Mouse (Mus musculus) heart, postnatal 14 days (tissue): ENCODE measurements around the gene Vav3. TPM values are rescaled to one million over a fixed set of nuclear protein-coding genes. Genes with fewer than 3 reads are reported as not detected.

ENCODE experiments used
- DNase-seq, 2 experiments: peaks; one replicate each; pipeline ENCODE4 v3.0.0; 2021 to 2022
- intact Hi-C: fragments of 180-260 bp; cut with DNase I; formaldehyde crosslinking; loops from one replicate; pipeline ENCODE4 v1.15.1; 2025
- total RNA-seq, 2 experiments: library from RNA; stranded (reverse); gene quantifications; 2 replicates each; pipeline ENCODE4 v1.2.3; 2021

Vav3 gene
- total RNA-seq, 2 experiments from 2014 or later: 9.2 to 9.4 TPM

DNA sequence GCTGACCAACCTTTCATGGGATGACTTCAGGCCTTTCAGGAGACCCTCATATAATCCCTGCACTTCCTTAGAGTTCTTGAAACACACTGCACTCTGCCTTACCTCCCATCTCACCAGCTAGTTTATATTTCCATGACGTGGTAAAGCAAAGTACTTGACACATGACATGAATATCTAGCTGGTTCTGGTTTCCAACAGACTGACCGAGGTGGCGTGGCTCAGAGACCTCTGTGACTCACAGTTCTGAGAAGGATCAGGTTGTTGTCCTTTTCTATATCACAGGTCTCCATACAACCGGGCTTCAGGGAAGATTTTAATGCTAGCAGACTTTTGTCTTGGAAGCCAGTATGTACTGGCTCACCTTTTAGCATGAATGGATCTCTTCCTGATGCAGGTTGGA, 221.8 kb downstream of the Vav3 start:
- intact Hi-C loops: no loop called here
- no peak for DNase-seq

DNA sequence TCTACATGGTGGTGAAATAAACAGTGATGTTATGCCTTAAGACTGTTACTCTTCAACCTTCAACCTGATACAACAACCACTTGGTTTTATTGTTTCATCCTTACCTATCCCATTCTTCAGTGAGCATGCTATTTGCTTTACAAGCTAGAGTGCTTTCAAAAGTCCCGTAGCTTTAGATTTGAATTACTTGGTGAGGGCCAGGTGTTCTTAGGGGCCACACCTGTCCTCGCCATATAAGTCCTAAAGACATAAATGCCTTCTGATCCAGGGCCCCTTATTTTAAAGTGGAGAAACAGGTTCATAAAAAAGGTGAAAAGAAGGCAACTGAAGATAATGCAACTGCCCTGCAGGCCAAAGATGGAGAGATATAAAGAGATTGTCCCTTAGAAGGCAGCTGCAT, 224.0 kb downstream of the Vav3 start:
- intact Hi-C loops: no loop called here
- DNase-seq: no peak

DNA sequence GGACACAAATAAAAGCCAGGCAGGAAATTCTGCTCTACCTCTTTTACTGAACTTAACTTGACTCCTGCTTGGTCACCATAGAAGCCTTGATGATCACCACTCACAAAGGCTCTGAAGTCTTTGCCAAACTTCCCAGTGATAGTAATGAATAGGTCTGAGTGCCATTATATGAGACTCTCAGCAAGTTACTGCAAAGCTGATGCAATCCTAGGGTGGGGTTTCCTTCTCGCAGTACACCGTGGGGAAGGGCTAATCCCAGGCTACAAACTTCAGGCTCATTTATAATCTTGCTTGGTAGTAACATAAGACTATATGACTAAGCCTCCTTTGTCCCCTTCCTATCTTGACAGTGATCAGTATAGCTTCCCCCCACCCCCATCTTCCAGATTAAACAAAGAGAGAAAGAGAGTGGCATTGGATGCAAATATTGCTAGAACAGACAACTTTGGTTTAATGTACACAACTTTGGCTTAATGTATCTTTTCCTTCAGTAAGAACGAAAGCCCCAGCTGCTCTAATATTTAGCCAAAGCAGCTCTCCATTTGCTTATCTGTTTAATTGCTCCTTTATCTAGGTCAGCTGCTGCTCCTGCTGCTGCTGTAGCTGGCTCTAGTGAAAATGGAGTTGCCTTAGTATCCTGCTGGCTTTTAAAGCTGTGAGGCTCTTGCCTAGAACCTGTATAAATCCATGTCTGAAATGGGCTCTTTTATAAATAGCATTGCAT, 228.3 kb downstream of the Vav3 start:
- DNase-seq: no peak
- intact Hi-C loops: no loop called here

DNA sequence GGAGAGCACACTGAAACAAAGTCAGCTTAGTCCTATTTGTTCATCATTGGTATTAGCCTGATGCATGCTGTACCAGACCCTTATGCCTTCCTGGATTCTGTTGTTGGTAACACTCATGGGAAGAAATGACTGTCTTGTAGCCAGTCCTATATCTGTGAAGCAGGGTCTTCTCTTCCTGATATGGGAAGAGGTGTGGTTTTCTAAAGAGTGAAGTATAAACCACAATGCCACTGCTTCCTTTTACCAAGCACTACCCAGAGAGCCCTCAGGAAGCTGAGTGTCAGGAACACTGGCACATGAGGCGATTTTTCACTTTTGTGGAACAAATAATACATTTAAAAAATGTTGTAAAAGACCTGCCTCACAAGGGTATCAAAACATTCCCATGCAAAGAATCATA, 231.0 kb downstream of the Vav3 start:
- no peak for DNase-seq
- intact Hi-C loops: no loop called here

DNA sequence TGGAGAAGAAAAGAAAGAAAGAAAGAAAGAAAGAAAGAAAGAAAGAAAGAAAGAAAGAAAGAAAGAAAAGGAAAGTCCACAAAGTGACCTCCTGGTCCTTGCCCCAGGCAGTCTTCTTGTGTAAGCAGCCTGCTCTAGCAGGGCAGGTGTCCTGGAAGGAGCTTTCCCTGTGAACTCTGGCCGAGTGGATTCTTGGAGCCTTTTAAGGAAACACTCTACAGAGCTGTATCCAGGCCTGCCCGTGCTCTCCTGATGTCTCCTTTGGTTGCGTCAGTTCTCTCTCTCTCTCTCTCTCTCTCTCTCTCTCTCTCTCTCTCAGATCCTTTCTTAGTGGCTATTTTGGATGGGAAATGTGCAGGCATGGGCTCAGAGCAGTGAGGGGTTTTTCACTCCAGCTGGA, 232.4 kb downstream of the Vav3 start:
- no peak for DNase-seq
- intact Hi-C loops: no loop called here

DNA sequence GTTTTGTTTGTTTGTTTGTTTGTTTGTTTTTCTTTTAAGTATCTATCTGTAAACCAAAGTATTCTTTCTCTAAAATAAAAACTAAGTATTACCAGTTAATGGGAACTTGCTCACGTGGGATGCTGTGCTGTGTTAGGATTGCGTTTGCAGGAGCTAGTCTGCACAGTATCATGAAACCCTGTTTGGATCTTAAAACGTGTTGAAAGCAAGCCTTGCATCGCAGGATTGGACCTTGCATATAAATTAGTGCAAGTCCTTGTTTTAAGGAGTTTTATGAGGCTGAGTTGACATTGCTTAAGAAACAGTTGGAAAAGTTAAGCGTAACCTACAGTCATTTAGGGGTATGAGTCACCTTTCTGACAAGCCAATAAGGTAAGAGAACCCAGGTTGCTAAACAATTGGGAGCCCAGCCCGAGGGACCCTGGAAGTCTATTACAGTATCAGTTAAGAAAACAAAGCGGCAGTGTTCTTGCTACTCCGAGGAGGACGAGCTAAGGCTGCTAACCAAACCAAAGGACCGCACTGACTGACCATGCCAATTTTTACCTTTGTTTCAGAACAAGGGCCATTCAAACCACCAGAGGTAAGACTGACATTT, 233.2 kb downstream of the Vav3 start:
- intact Hi-C loops: no loop called here
- no peak for DNase-seq

DNA sequence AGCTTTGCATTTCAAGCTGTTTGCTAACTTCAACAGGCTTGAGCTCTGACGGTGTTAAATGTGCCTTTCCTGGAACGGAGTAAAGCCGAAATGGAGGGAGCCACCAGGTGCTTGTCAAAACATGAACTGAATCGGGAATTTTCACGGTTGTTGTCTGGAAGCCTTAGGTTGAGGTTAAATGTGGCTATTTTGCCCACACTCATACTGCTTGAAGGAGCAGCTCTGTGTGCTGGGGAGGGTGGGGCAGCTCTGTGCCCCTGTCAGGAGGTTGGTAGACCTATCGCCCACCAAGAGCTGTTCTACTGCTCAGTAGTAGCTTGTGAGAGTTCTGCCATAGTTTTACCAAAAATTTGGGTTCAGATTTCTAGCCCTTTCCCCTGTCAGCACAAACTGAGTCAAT, 233.7 kb downstream of the Vav3 start:
- DNase-seq: no peak
- intact Hi-C loops: no loop called here

DNA sequence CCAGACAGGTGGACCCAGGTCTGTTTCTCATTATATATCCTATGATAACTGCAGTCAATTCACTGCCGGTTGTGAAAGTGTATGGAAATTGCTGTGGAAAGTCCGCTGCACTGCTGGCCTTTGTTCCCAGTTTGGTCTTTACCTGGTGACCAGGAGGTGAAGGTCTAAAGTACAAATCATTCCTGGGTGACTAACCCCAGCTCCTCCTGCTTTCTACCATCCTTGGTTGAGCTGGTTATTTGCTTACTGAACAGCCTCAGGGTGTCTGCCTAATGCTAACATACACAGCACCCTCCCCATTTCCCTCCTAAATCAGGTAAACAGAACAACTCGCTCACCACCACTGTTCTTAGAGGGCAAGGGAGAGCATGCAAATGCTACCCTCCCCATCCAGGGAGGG, 237.9 kb downstream of the Vav3 start:
- no peak for DNase-seq
- intact Hi-C loops: no loop called here

DNA sequence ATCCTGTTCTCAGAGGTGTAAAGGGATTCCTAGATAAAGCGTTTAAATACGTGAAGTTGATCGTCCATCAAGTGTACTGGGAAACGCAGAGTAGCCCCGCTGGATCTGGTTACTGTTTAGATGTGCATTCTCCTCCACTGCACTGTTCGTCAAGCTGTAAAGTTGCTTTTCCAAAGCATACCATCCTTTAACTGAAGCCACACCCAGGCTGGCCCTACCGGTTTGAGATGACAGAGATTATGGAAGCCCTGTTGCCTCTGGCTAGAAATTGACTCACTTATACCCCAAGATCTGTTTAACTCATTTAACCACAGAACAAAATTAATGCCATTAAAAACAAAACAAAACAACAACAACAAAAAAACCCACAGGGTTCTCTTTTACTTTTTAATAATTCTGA, 238.5 kb downstream of the Vav3 start:
- intact Hi-C loops: no loop called here
- no peak for DNase-seq

DNA sequence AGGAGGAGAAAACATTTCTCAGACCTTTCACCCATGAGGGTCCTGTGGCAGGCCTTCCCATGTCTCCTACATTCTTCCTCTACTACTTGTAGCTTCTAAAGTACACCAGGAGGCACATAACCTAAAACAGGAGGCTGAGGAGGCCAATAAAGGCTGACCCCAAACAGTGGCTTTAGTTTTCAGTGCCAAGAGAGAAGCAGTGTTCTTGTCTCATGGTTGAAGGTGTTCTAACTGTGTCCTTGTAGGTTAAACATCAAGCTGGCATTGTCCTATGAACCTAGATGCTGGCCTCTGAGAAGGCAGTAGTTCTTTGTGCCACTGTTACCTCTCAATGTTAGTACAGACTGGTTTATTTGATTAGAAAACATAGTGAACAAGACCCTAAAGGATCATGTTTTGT, 245.5 kb downstream of the Vav3 start:
- intact Hi-C loops: no loop called here
- DNase-seq: no peak

DNA sequence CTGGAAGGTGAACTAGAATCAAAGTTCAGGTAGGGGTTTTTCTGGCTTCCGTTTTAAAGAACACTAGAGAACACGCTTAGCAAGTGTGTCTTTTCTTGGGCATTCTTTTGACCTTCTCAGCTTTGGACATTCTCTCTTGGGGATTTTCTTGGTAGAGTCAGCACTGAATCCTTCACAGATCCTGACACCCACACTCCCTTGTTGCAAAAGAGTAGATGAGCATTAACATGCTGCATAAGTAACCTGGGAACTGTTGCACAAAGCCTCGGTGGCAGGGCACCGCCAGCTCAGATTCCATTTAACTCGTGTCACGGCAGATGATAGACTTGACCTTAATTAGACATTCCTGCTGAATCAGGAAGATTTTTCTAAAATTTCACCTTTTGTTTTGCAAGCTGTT, 252.5 kb downstream of the Vav3 start:
- DNase-seq: no peak
- intact Hi-C loops: no loop called here

DNA sequence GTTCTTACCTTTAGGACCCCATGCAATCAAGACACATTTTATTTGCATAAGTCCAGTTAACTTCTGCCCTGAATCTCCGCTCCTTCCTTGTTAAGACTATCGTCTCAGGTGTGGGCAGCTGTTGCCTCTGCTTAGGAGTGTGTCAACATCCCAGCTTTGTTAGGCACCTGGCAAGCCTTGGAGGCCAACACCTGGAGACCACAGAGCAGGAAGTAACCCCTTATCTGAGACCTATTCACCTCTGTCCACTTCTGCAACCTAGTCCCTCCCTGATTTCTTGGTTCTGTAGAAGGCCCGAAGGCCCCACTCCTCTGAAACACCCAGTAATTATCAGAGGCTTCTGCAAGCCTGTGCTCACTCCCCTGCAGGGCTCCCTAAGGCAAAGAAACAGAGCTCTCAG, 255.6 kb downstream of the Vav3 start:
- intact Hi-C loops: no loop called here
- no peak for DNase-seq

DNA sequence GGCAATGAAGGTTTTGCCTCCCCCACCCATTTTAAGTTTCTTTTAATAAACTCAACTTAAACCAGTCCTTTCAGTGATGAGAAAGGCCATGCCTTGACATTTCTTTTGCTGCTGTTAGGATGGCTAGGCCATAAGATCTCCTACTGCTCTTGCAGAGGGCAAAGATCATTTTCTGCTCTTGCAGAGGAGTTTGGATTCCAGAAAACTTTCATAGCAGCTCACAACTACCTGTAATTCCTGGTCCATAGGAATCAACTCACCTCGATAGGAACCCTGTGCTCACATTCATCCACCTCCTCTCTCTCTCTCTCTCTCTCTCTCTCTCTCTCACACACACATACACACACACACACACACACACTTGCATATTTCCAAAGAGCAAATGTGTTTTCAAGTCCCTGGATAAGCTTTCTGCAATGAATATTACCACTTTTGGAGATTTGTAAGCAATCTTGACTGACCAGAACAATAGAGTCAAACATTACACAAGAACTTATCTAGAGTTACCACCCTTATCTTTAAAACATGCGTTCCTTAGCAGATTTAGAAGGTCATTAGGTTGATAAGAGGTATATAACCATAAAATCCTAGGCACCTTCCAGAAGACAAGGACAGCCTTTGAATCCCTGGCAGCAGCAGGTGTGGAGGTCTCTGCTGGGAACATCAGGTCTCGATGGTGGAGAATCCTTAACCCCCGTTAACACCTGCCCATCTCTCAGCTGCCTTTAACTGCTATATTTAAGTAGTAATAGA, 260.4 kb downstream of the Vav3 start:
- intact Hi-C loops: no loop called here
- no peak for DNase-seq

DNA sequence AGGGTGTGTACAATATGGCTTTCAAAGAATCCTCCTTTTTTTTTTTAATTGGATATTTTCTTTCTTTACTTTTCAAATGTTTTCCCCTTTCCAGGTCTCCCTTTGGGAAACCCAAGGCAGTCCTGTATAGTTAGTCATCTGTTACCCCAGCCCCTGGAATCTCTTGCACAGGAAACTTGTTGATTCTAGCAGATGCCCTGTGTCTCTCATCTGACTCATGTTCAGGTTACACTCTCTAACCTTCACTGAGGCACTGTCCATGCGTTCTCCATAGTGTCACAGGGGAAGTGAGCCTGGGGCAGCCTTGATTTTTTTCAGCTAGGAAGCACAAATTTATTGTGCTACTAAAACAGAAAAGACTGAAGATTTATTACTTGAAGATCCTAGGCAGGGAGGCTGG, 262.3 kb downstream of the Vav3 start:
- intact Hi-C loops: no loop called here

DNA sequence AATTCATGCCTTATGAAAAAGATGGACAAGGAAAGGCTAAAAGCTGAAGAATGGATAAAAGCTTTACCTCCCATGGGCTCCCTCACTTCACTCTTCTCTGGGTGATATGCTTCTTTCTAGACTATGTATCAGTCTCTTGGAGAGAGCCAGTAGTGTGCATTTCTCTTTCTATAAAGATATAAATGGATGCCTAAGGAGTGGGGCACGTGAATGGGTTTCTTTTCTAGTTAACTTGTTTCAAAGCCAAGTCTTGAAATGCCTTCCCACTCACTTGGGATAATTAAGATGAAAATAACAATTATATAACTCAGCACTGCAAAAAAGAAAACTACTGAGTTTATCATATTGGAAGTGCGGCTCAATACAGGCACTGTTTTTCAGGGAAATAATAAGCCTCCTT, 265.7 kb downstream of the Vav3 start:
- intact Hi-C loops: no loop called here
- DNase-seq: no peak

More for the DNA sequence above, 262.3 kb downstream of the Vav3 start:
- no peak for DNase-seq

DNA sequence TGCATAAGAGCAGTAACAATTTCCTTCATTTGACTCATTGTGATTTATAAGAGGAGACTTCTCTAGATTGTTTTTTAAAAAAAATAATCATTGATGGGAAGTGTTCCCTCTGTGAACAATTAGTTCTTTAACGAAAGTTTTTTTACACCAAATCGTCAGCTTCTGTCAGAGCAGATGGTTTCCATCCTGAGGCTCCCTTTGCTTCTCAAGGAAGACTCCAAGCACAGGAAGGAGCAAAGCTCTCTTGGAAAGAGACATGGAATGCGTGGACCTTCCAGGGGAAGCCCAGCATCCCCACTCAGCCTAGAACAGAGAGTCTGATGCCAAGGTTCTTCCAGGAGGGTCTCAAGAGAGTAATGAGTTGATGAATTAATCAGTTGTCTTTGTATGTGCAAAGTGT, 281.3 kb downstream of the Vav3 start:
- intact Hi-C loops: no loop called here
- DNase-seq: peak in 1 of 2 experiments; percentile 6

DNA sequence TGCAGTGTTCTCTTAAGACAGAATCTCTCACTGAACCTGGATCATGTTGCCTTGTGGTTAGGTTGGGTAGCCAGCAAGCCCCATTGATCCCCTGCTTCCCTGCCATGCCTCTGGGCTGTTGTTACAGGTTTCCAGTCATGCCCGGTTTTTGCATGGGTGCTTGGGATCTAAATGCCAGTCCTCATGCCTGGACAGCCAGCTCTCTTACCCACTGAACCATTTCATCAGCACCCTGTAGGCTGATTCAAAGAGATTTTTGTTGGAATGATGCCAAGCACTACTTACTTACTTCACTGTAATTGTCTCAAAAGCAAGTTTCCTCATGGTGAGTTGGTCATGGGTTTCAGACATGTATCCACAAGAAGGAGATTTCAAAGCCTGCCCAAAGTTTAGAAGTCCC, 281.9 kb downstream of the Vav3 start:
- no peak for DNase-seq
- intact Hi-C loops: no loop called here

DNA sequence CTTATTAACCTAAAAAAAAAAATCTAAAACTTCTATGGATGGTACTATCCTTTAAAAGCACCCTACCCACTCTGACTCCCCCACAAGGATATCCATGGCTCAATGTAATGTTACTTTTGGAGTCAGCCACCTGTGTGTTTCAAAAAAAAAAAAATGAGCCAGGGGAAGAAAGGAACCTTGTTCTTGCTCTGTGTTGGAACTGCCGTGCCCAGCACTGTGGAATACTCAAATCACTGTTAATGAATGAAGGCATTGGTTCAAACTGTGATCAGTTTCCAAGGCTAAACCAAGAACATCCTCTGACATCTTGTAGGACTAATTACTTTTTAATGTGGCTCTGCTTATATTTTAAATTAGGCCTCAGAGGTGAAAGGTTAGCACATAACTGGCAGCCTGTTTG, 282.4 kb downstream of the Vav3 start:
- no peak for DNase-seq
- intact Hi-C loops: no loop called here

DNA sequence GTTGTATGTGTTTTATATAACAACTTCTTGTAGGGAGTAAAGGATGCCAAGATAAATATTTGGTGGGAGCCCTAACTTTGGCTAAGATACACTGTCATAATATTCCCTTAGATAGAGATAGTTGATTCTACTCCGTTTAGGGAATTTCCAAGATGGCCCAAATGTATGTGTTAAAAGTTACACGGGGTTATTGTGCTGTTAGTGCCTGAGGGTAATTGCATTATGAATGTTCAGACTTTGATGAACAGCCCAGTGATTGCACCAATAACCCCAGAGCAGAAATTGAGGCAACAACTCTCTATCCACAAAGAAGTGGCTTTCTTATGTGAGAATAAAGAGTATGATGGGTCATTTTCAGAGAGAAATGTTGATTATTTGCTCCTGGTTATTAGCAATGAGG, 283.3 kb downstream of the Vav3 start:
- intact Hi-C loops: no loop called here
- DNase-seq: no peak

DNA sequence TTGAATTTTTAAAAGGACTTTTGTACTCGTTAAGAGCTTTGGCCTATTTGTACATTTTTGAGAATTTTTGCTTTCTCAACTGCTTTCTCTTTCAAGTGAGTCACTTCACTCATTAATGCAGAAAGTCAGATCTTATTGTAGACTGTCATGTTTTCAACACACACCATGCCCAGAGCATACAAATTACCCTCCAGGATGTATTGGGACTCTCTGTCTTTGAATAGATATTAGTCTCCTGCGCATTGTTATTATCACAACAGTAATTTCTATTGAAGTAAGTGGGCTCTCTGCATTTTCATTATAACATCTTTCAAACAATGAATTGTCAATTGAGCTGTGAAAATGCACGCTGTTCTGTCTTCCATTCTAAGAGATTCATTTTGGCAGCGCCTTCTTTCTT, 295.6 kb downstream of the Vav3 start:
- intact Hi-C loops: no loop called here
- DNase-seq: no peak

DNA sequence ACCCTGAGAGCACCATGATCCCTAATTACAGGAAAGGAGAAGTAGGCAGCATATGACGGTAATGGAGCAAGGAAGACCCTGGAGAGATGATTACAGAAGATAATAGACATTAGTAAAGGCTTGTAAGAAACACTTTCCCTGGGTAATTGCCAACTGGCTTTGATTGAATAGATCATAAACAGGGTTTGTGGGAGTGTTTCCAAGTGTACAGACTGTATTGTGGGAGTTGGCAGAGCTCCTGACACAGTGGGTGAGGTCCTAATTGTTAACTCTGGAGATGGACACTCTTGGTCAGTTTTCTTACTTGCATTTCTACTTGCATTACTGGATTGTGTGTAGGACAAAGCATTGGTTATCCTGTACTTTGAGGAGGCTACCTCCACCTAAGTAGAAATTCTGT, 298.9 kb downstream of the Vav3 start:
- intact Hi-C loops: no loop called here
- DNase-seq: peak in 1 of 2 experiments; percentile 4

DNA sequence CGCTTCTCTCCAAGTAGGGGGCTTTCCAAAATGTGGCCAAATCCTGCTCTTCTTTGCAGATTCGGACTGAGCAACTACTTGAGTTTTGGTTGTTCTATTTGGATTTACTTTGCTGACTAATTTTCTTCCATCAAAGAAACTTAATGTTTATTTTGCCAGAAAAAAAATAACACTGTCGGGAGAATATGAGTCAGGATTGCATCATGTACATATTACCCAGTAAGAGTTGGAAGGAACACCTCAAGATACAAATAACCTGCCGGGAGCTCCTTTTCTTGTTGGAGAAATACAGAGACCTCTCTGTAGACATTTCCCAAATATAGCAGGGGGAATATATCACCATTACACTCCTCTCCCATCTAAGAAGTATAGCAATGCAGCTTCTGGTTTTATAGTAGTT, 300.3 kb downstream of the Vav3 start:
- no peak for DNase-seq
- intact Hi-C loops: no loop called here
